Mouse (Mus musculus): ENCODE data around the gene Ppp1r3c.

GRCm38 (mm10) chr19:36687044-36687443 is 49.4 kb downstream of the Ppp1r3c start:
- TF ChIP-seq CTCF (IDR thresholded peaks at IDR 0.05; ENCODE audit: low read depth) = no peak
- no peak for TF ChIP-seq EP300 (IDR thresholded peaks at IDR 0.05; ENCODE audit: low read depth)

All from heart, postnatal 0 days (tissue).